Mouse (Mus musculus) liver, embryonic 13.5 days (tissue): Measurements from ENCODE around the gene Ptpdc1. TPM values are rescaled to one million over a fixed set of nuclear protein-coding genes. Genes with fewer than 3 reads are reported as not detected.

ENCODE experiments used
- ATAC-seq: fragments of 200-750 bp; cut with Nextera tagmentation; 2 replicates; pipeline ENCODE4 v1.8.0; 2017; ENCODE audit warnings: low read depth, mild to moderate bottlenecking, moderate number of reproducible peaks, moderate library complexity
- DNase-seq: peaks from one replicate; pipeline ENCODE4 v3.0.0; 2022
- H3K27ac ChIP-seq: fragments of 300-500 bp; sonication (generic); 2 replicates; pipeline ENCODE4 v1.5.1; 2015; ENCODE audit warnings: moderate library complexity, mild to moderate bottlenecking, inconsistent platforms
- H3K27me3 ChIP-seq: fragments of 300-500 bp; sonication (generic); 2 replicates; pipeline ENCODE4 v1.6.1; 2015; ENCODE audit warnings: mild to moderate bottlenecking, inconsistent platforms
- H3K36me3 ChIP-seq: fragments of 300-500 bp; sonication (generic); 2 replicates; pipeline ENCODE4 v1.6.1; 2015; ENCODE audit warnings: mild to moderate bottlenecking, inconsistent platforms
- H3K4me1 ChIP-seq: fragments of 300-500 bp; sonication (generic); replicated peaks from 2 replicates; pipeline ENCODE4 v1.6.1; 2015; ENCODE audit warnings: inconsistent platforms
- H3K4me2 ChIP-seq: fragments of 300-500 bp; sonication (generic); 2 replicates; pipeline ENCODE4 v1.6.1; 2015; ENCODE audit warnings: inconsistent platforms, mild to moderate bottlenecking, moderate library complexity
- H3K4me3 ChIP-seq: fragments of 300-500 bp; sonication (generic); replicated peaks from 2 replicates; pipeline ENCODE4 v1.5.1; 2015; ENCODE audit warnings: mild to moderate bottlenecking, inconsistent platforms
- H3K9ac ChIP-seq: fragments of 300-500 bp; sonication (generic); 2 replicates; pipeline ENCODE4 v1.6.1; 2015; ENCODE audit warnings: mild to moderate bottlenecking, inconsistent platforms
- H3K9me3 ChIP-seq: fragments of 300-500 bp; sonication (generic); replicated peaks from 2 replicates; pipeline ENCODE4 v1.6.1; 2016; ENCODE audit warnings: inconsistent platforms
- WGBS: fragments of 180-500 bp; shearing (Covaris S2); methylation state at CpG from one replicate; pipeline ENCODE4 v1.1.7; 2015; ENCODE audit not compliant: insufficient replicate concordance; 5-methylcytosine and 5-hydroxymethylcytosine counted together
- polyA plus RNA-seq: library from polyadenylated mRNA; unstranded; fragments of >200 nt; fragmentation: Nextera tagmentation; extraction: Ambion mirVana; gene quantifications from 2 replicates; pipeline ENCODE4 v1.2.1, GENCODE M21; 2015

Gene Ptpdc1
- polyA plus RNA-seq, 1 experiment from 2014 or later, result 0.53 TPM

DNA sequence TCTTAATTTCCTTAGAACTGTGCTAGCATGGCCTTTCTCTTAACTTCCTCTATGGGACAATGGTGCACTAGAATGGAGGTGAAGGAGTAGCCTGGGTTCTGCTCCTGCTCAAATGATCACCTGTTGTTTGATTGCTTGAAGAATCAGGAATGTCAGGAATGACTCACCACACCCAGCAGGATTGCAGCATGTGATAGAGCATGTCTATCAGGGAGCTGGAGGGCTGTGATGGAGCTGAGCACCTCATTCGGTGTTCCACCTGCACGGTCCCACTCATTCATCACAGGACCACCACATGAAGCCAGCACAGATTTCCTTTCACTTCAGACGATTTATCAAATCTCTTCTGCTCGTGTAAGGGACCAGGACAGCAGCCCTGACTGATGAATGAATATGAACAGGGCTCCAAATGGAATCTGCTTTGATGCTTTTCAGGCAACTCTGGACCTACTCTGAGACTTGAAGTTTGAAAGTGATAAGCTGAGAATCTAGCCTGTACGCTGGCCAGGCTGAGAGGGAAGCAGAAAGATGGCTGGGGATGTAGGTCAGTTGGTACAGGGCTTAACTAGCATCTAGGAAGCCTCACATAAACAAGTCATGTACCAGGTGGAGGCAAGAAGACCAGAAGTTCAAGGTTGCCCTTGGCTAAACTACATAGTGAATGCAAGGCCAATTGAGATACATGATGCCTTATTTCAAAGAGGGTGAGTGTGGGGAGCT lies 60.4 kb downstream of the Ptpdc1 start:
- 64% methylated on average over 5 of the region's 5 CpGs for WGBS
- no peak overlapping the region for H3K27ac ChIP-seq
- no peak overlapping the region for H3K9ac ChIP-seq
- no peaks in the 10 kb centered on the region for H3K27me3 ChIP-seq
- ATAC-seq, result no peak
- no peak overlapping the region for H3K4me3 ChIP-seq
- H3K36me3 ChIP-seq, result no peaks in the 10 kb centered on the region
- no peak for DNase-seq
- H3K4me1 ChIP-seq, result no peaks in the 10 kb centered on the region
- H3K9me3 ChIP-seq, result no peaks in the 10 kb centered on the region
- H3K4me2 ChIP-seq, result no peak overlapping the region

- DNase-seq (no peak), ATAC-seq (no peak)
- no peaks in the 10 kb centered on the region for H3K36me3 ChIP-seq
- H3K9ac ChIP-seq, result no peak overlapping the region
- no peaks in the 10 kb centered on the region for H3K9me3 ChIP-seq
- H3K4me1 ChIP-seq, result no peaks in the 10 kb centered on the region
- no peak overlapping the region for H3K4me3 ChIP-seq
- H3K27me3 ChIP-seq, result no peaks in the 10 kb centered on the region
- no peak overlapping the region for H3K27ac ChIP-seq
- no peak overlapping the region for H3K4me2 ChIP-seq
- 68% methylated on average over 5 of the region's 5 CpGs for WGBS
Measured at GRCm38 (mm10) chr13:48562336-48562735, 63.1 kb downstream of the Ptpdc1 start.

DNA sequence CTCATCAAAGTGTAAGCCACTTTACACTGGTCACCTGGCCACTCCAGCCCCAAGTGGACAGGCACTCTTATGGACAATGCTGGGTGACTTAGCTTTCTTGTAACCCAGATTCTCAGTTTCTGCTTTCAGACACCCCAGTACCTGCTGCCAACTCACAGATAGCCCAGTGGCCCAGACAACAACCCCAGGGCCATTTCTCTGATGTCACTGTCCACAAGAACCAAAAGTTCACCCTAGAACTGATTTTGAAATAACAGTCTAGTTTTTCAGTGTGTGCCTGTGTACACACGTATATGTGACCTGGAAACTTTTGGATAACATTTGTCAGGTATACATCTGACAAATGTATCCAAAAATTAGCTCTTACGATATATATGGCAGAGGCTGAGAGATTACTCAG lies 64.0 kb downstream of the Ptpdc1 start:
- H3K4me1 ChIP-seq, result no peaks in the 10 kb centered on the region
- no peak overlapping the region for H3K27ac ChIP-seq
- H3K4me3 ChIP-seq, result no peak overlapping the region
- H3K27me3 ChIP-seq, result no peaks in the 10 kb centered on the region
- 59% methylated on average over 2 of the region's 2 CpGs for WGBS
- H3K36me3 ChIP-seq, result no peaks in the 10 kb centered on the region
- H3K9me3 ChIP-seq, result no peaks in the 10 kb centered on the region
- no peak overlapping the region for H3K9ac ChIP-seq
- no peak overlapping the region for H3K4me2 ChIP-seq
- no peak for ATAC-seq
- DNase-seq, result no peak

DNA sequence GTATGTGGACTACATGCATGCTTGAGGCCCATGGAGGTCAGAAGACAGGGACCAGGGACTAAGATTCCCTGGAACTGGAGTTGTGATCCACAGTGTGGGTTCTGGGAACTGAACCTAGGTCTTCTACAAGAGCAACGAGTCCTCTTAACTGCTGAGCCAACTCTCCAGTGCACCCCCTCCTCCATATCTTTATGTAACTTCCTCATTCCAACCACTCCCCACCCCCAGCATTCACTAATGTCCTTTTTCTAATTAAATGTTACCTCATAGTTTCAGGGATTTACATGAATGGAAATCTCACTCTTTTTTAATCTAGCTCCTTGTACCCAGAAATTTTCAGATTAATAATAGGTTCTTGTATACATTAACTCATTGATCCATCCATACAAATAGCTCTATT lies 69.5 kb downstream of the Ptpdc1 start:
- ATAC-seq (no peak), DNase-seq (no peak)
- no peak overlapping the region for H3K4me3 ChIP-seq
- no peaks in the 10 kb centered on the region for H3K9me3 ChIP-seq
- no peaks in the 10 kb centered on the region for H3K27me3 ChIP-seq
- H3K4me2 ChIP-seq, result no peak overlapping the region
- 30% methylated on average over 1 of the region's 1 CpGs for WGBS
- H3K36me3 ChIP-seq, result no peaks in the 10 kb centered on the region
- no peak overlapping the region for H3K27ac ChIP-seq
- no peak overlapping the region for H3K9ac ChIP-seq
- H3K4me1 ChIP-seq, result peaks cover 7% of the 10 kb centered on the region; the same call in 1 of the 2 replicates

DNA sequence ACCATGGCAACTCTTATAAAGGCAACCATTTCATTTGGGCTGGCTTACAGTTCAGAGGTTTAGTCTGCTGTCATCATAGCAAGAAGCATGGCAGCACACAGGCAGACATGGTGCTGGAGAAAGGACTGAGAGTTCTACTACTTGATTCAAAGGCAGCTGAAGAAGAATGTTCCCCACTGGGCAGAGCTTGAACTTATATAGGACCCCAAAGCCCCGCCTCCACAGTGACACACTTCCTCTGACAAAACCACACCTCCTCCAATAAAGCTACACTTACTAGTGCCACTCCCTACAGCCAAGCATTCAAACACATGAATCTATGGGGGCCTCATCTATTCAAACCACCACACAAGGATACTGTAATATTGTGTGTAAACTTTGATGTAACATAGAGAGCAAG lies 70.9 kb downstream of the Ptpdc1 start:
- 57% methylated on average over 1 of the region's 1 CpGs for WGBS
- H3K4me2 ChIP-seq, result no peak overlapping the region

GRCm38 (mm10) chr13:48553511-48553910 lies 72.0 kb downstream of the Ptpdc1 start:
- Histone ChIP-seq H3K4me1 (peaks cover 7% of the 10 kb centered on the region; the same call in 1 of the 2 replicates), H3K9me3 (no peaks in the 10 kb centered on the region), H3K4me2 (no peak overlapping the region), H3K27ac (no peak overlapping the region), H3K4me3 (no peak overlapping the region), H3K36me3 (no peaks in the 10 kb centered on the region), H3K9ac (no peak overlapping the region), H3K27me3 (no peaks in the 10 kb centered on the region)
- ATAC-seq (no peak), DNase-seq (no peak)
- 63% methylated on average over 5 of the region's 5 CpGs for WGBS

More for the DNA sequence above, 70.9 kb downstream of the Ptpdc1 start:
- no peak for DNase-seq
- no peak for ATAC-seq
- peaks cover 7% of the 10 kb centered on the region; the same call in 1 of the 2 replicates for H3K4me1 ChIP-seq
- no peak overlapping the region for H3K27ac ChIP-seq
- H3K9ac ChIP-seq, result no peak overlapping the region
- no peak overlapping the region for H3K4me3 ChIP-seq
- H3K27me3 ChIP-seq, result no peaks in the 10 kb centered on the region
- no peaks in the 10 kb centered on the region for H3K36me3 ChIP-seq
- H3K9me3 ChIP-seq, result no peaks in the 10 kb centered on the region

DNA sequence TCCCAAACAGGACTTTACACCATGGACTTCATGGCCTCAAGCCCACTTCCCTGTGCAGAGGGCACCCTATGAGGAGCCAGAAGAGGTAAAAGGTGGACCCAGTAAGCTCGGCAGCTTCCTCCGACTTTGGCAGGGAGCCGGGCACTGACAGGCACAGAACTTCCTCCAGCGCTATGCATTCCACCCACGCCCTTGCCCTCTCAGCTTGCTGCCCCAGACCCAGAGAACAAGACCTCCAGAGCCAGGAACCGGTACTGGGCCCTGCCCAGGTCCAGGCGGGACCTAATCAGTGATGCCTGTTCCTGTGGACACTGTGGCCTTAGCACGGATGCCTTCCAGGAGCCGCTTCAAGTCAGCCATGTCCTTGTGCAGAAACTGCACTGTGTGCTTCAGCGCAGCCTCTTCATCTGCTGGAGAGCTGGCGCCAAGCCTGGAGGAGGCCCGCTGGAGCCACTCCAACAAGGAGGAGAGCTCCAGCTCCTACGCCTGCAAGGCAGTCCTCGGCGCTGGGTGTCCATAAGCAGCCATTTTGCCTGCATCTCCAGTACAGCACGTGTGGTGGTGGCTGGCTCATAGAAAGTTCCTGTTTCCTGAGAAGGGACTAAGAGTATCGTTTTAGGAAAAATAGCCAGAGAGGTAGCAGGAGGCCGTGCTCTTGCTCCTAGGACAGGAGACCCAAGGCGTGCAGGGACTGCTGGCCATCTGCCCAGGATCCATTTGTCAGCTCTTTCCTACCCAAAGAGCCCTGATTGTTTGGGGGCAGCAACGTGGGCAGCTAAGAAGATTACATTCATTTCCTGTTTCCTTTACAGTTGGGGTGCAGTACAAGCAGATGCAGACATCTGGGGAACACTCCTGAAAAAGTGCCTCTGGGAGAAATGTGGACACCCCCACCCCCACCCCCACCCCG lies 73.0 kb downstream of the Ptpdc1 start:
- Histone ChIP-seq H3K4me3 (no peak overlapping the region), H3K27ac (peak overlapping the region; percentile 59)

DNA sequence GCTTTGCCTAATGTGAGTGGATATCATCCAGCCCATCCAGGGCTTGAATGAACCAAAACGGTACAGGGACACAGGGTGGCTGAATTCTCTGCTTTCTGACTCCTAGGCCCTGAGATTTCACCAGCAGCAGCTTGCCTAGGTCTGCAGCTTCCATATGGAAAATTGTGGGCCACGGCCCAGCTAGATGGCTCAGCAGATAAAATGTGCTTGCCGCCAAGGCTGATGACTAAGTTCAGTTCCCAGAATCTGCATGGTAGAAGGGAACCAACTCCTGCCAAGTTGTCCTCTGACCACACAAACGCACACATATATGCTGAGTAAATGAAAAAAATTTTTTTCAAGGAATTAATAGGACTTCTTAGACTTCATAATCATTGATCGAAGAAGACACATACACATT lies 77.2 kb downstream of the Ptpdc1 start:
- WGBS, result 79% methylated on average over 5 of the region's 5 CpGs
- Histone ChIP-seq H3K27ac (no peak overlapping the region), H3K9me3 (no peaks in the 10 kb centered on the region), H3K36me3 (no peaks in the 10 kb centered on the region), H3K4me2 (no peak overlapping the region), H3K9ac (no peak overlapping the region), H3K4me1 (peaks cover 31% of the 10 kb centered on the region), H3K4me3 (no peak overlapping the region), H3K27me3 (no peaks in the 10 kb centered on the region)
- ATAC-seq (no peak), DNase-seq (no peak)

More for the DNA sequence above, 73.0 kb downstream of the Ptpdc1 start:
- DNase-seq (no peak), ATAC-seq (no peak)
- Histone ChIP-seq H3K27me3 (no peaks in the 10 kb centered on the region), H3K36me3 (no peaks in the 10 kb centered on the region), H3K9ac (no peak overlapping the region), H3K4me2 (no peak overlapping the region), H3K4me1 (peaks cover 9% of the 10 kb centered on the region), H3K9me3 (no peaks in the 10 kb centered on the region)
- WGBS, result 57% methylated on average over 21 of the region's 21 CpGs

DNA sequence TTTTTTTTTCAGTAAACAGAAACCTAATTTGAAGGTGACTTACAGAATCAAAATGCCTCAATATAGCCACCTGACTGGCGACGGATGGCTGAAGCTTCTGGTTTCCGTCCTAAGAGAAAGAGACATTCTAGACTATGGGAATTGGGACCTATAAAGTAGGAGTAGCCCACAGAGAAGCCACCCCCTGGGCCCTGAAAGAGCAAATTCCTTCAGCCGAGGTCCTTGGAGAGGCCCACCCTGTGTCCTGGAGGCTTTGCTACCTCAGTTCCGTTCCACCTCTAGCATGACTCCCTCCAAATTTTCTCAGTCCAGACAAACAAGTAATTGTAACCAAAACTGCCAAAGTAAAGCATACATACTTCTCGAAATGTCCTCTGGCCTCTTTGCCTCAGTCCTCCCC lies 77.8 kb downstream of the Ptpdc1 start:
- Histone ChIP-seq H3K4me1 (peaks cover 33% of the 10 kb centered on the region), H3K36me3 (no peaks in the 10 kb centered on the region), H3K4me2 (no peak overlapping the region), H3K27ac (no peak overlapping the region), H3K4me3 (no peak overlapping the region), H3K27me3 (no peaks in the 10 kb centered on the region), H3K9me3 (no peaks in the 10 kb centered on the region), H3K9ac (no peak overlapping the region)
- WGBS, result 81% methylated on average over 6 of the region's 6 CpGs
- ATAC-seq (no peak), DNase-seq (no peak)

DNA sequence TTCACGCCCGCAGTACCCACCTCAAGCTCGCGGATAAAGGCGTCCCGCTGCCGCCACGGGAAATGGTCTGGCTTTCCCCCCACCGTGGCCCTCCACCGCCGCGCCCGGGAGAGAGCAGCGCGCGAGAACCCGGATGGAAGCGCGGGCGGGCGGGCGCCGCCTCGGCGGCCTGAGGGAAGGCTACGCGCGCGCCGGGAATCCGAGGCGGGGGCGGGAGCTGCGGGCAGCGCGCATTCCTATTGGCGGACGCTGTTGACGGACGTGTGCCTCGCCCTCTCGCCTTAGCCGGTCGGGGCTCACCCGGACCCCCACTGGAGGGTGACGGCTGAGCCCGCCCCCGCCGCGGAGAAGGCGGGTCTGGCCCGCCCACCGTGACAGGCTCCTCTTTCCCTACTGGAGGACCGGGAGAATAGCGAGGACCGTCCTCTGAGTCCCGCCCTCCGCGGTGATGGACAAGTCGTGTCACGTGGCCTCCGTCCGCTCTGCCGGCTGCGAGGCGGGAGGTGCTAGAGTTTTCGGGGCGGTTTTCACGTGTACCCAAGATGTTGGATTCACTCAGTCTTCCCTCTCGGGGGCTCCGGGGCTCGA lies 79.0 kb downstream of the Ptpdc1 start:
- peak overlapping the region; percentile 99 for H3K9ac ChIP-seq
- peaks cover 34% of the 10 kb centered on the region for H3K4me1 ChIP-seq
- no peaks in the 10 kb centered on the region for H3K9me3 ChIP-seq
- peak overlapping the region; percentile 72 for H3K4me2 ChIP-seq
- H3K4me3 ChIP-seq, result peak overlapping the region; percentile 98
- no peaks in the 10 kb centered on the region for H3K36me3 ChIP-seq
- DNase-seq (peak; percentile 100), ATAC-seq (peak; percentile 95)
- WGBS, result under 1% methylated on average over 72 of the region's 72 CpGs
- no peaks in the 10 kb centered on the region for H3K27me3 ChIP-seq
- peak overlapping the region; percentile 98 for H3K27ac ChIP-seq
